13 mouse cellular contexts compared by ENCODE assay signal in genomic region chr1:138596127-138596706, GRCm38 (mm10). TPM values are rescaled to one million over a fixed set of nuclear protein-coding genes. Genes with fewer than 3 reads are reported as not detected.
DNase-seq lines count a peak whose midpoint lies in the region; ATAC-seq and TF ChIP-seq lines count a peak whose summit lies in the region.
"Had no signal": no experiment of that assay in that cellular context is flagged by ENCODE, and none has a peak within 500 bp of the region (broad histone marks: within the 10 kb centered on the region; RNA-seq: fewer than 3 reads in every experiment).

No protein-coding gene starts in this region.

- TF ChIP-seq CTCF in forebrain, postnatal 0 days (IDR thresholded peaks at IDR 0.05; ENCODE audit: low read depth): no peak

- no peak overlapping the region for H3K9ac ChIP-seq in forebrain, postnatal 0 days
- H3K9ac ChIP-seq in liver, embryonic 11.5 days (ENCODE audit: low read depth, low read length): no peak overlapping the region

- H3K36me3 ChIP-seq in forebrain, postnatal 0 days (ENCODE audit: insufficient read depth): no peaks in the 10 kb centered on the region
- H3K36me3 ChIP-seq in liver, embryonic 11.5 days (ENCODE audit: control insufficient read depth, insufficient read depth, low read length): no peaks in the 10 kb centered on the region

- no peaks in the 10 kb centered on the region for H3K9me3 ChIP-seq in forebrain, postnatal 0 days (ENCODE audit: low read length)
- H3K9me3 ChIP-seq in liver, embryonic 11.5 days (ENCODE audit: control insufficient read depth, low read length): no peaks in the 10 kb centered on the region
- H3K9me3 ChIP-seq: G1E had no signal

- intact Hi-C loops in heart, postnatal 36 days (cut with DNase I): loop anchor here (2.0 to 10.0 kb wide), 2 partner anchors 21 to 369 kb away; partner anchors contain the start of gene Dennd1b

- peak; percentile 55 for ATAC-seq in forebrain, postnatal 0 days
- no peak for ATAC-seq in liver, embryonic 11.5 days (replicated peaks; ENCODE audit: low FRiP score)

- no peak overlapping the region for H3K4me2 ChIP-seq in forebrain, postnatal 0 days (ENCODE audit: low read depth)
- no peak overlapping the region for H3K4me2 ChIP-seq in liver, embryonic 11.5 days

- H3K27me3 ChIP-seq in forebrain, postnatal 0 days (ENCODE audit: insufficient read depth, low read length): no peaks in the 10 kb centered on the region
- no peaks in the 10 kb centered on the region for H3K27me3 ChIP-seq in liver, embryonic 11.5 days (replicated peaks; ENCODE audit: control insufficient read depth, insufficient read depth, low read length)

- no peaks in the 10 kb centered on the region for H3K4me1 ChIP-seq in forebrain, postnatal 0 days (ENCODE audit: insufficient read depth)
- H3K4me1 ChIP-seq in liver, embryonic 11.5 days (replicated peaks; ENCODE audit: control insufficient read depth, insufficient read depth, low read length): no peaks in the 10 kb centered on the region; the same call in 1 of the 2 replicates

- DNase-seq in heart, adult 11 months: peak; percentile 90
- DNase-seq in heart, postnatal 36 days: no peak
- DNase-seq in right cerebral cortex, postnatal 10 days (ENCODE audit: low spot score in 2 of 2): peak; percentile 35 to 44
- no peak for DNase-seq in right cerebral cortex, postnatal 4 days
- no peak for DNase-seq in forebrain, postnatal 0 days
- DNase-seq in kidney, postnatal 10 days: no peak
- DNase-seq in embryo, embryonic 9.5 days (ENCODE audit: extremely low spot score): no peak
- DNase-seq in liver, embryonic 11.5 days (ENCODE audit: low spot score): no peak
- DNase-seq: cerebellum, adult 11-12 months; embryo, embryonic 11 days; kidney, adult 9 months; thymus, postnatal 14 days had no signal

- peak overlapping the region; percentile 21; the same call in 1 of the 2 replicates for H3K27ac ChIP-seq in forebrain, postnatal 0 days (ENCODE audit: low read depth, low read length)
- H3K27ac ChIP-seq in liver, embryonic 11.5 days (ENCODE audit: low read depth, low read length): no peak overlapping the region

- H3K4me3 ChIP-seq in forebrain, postnatal 0 days (ENCODE audit: low read depth, low read length): no peak overlapping the region
- H3K4me3 ChIP-seq in liver, embryonic 11.5 days (ENCODE audit: low read depth, low read length): no peak overlapping the region

- 55% methylated on average over 4 of the region's 4 CpGs for WGBS in forebrain, postnatal 0 days
- WGBS in liver, embryonic 11.5 days: 77% methylated on average over 4 of the region's 4 CpGs

RNA-seq across cellular contexts. Expression of gene Nek7, which starts 23.7 kb away (rescaled TPM):
- 10 to 100 TPM; 78.8 to 80.0 TPM for total RNA-seq in heart, postnatal 36 days (2021)
- total RNA-seq in forebrain, postnatal 0 days (2014; rRNA removed): 10.9 and 15.4 TPM in 2 replicates
- 9.9 and 15.3 TPM in 2 replicates for polyA plus RNA-seq in forebrain, postnatal 0 days (2015; fragmentation: Nextera tagmentation; extraction: Ambion mirVana)
- 29.4 and 33.4 TPM in 2 replicates for polyA plus RNA-seq in liver, embryonic 11.5 days (2014; fragmentation: Nextera tagmentation; extraction: Ambion mirVana)

Comparison
In these comparisons a context has a peak if more than half of its experiments do, and no peak if none do; other contexts are left out.
1. DNase-seq: peak in heart, adult 11 months (single experiment) and right cerebral cortex, postnatal 10 days (2 of 2); none in heart, postnatal 36 days (0 of 2), right cerebral cortex, postnatal 4 days (single experiment), forebrain, postnatal 0 days (single experiment), kidney, postnatal 10 days (single experiment), embryo, embryonic 9.5 days (single experiment) and liver, embryonic 11.5 days (single experiment).